Mouse (Mus musculus) urinary bladder, adult 18-20 months (tissue): ENCODE data around the gene Sema3b.
A peak's percentile ranks its signal among the peaks of the same experiment; 100 is the strongest.

ENCODE experiments used
- DNase-seq, 2 experiments: peaks; one replicate each; pipeline ENCODE4 v3.0.0; 2022; ENCODE audit warnings: low spot score in 2 of 2, mixed read lengths in 2 of 2

The Sema3b gene

GRCm38 (mm10) chr9:107633091-107633660 lies 24.1 kb upstream of the Sema3b start:
- peak; percentile 74 to 80 for DNase-seq

GRCm38 (mm10) chr9:107632478-107632877 lies 23.4 kb upstream of the Sema3b start:
- no peak for DNase-seq

GRCm38 (mm10) chr9:107631861-107632260 lies 22.8 kb upstream of the Sema3b start:
- DNase-seq: no peak

GRCm38 (mm10) chr9:107631311-107631826 lies 22.3 kb upstream of the Sema3b start:
- no peak for DNase-seq

GRCm38 (mm10) chr9:107630576-107630975 lies 21.5 kb upstream of the Sema3b start:
- DNase-seq: no peak

GRCm38 (mm10) chr9:107629901-107630425 lies 20.9 kb upstream of the Sema3b start:
- DNase-seq: no peak

GRCm38 (mm10) chr9:107629411-107629730 lies 20.3 kb upstream of the Sema3b start:
- no peak for DNase-seq

- no peak for DNase-seq
These were observed 19.8 kb upstream of the Sema3b start for GRCm38 (mm10) chr9:107628721-107629410.

GRCm38 (mm10) chr9:107627387-107628255 lies 18.6 kb upstream of the Sema3b start:
- DNase-seq: no peak

GRCm38 (mm10) chr9:107626844-107627277 lies 17.8 kb upstream of the Sema3b start:
- DNase-seq: no peak

- no peak for DNase-seq
These were observed 17.3 kb upstream of the Sema3b start for GRCm38 (mm10) chr9:107626158-107626843.

- DNase-seq: no peak
These were observed 16.5 kb upstream of the Sema3b start for GRCm38 (mm10) chr9:107625351-107626128.

- DNase-seq: no peak
These were observed 15.9 kb upstream of the Sema3b start for GRCm38 (mm10) chr9:107624951-107625350.

- DNase-seq: no peak
These were observed 15.5 kb upstream of the Sema3b start for GRCm38 (mm10) chr9:107624539-107624938.

- no peak for DNase-seq
These were observed 11.9 kb upstream of the Sema3b start for GRCm38 (mm10) chr9:107620954-107621353.

GRCm38 (mm10) chr9:107619546-107619879 lies 10.5 kb upstream of the Sema3b start:
- no peak for DNase-seq

- DNase-seq: no peak
These were observed 9.9 kb upstream of the Sema3b start for GRCm38 (mm10) chr9:107618778-107619545.

GRCm38 (mm10) chr9:107618098-107618497 lies 9.1 kb upstream of the Sema3b start:
- DNase-seq: no peak

GRCm38 (mm10) chr9:107617461-107617860 lies 8.4 kb upstream of the Sema3b start:
- DNase-seq: no peak

GRCm38 (mm10) chr9:107615035-107615434 lies 6.0 kb upstream of the Sema3b start:
- DNase-seq: no peak
